Mouse (Mus musculus) heart, embryonic 11.5 days (tissue): ENCODE measurements around the gene Ttc17. TPM values are rescaled to one million over a fixed set of nuclear protein-coding genes. Genes with fewer than 3 reads are reported as not detected.

Source experiments
- ATAC-seq: fragments of 200-750 bp; cut with Nextera tagmentation; replicated peaks from 2 replicates; pipeline ENCODE4 v1.8.0; 2017; ENCODE audit warnings: moderate library complexity; ENCODE audit not compliant: insufficient number of reproducible peaks, low FRiP score, low TSS enrichment
- H3K27ac ChIP-seq: fragments of 300-500 bp; sonication (generic); 2 replicates; pipeline ENCODE4 v1.5.1; 2014; ENCODE audit warnings: mild to moderate bottlenecking, low read depth, low read length
- H3K27me3 ChIP-seq: fragments of 300-500 bp; sonication (generic); 2 replicates; pipeline ENCODE4 v1.6.1; 2014; ENCODE audit warnings: mild to moderate bottlenecking, low read length, mixed read lengths; ENCODE audit not compliant: control insufficient read depth, insufficient read depth
- H3K36me3 ChIP-seq: fragments of 300-500 bp; sonication (generic); 2 replicates; pipeline ENCODE4 v1.6.1; 2014; ENCODE audit warnings: mild to moderate bottlenecking, low read length, moderate library complexity, mixed read lengths; ENCODE audit not compliant: control insufficient read depth, insufficient read depth
- H3K4me1 ChIP-seq: fragments of 300-500 bp; sonication (generic); 2 replicates; pipeline ENCODE4 v1.6.1; 2014; ENCODE audit warnings: low read length; ENCODE audit not compliant: control insufficient read depth, insufficient read depth
- H3K4me2 ChIP-seq: fragments of 300-500 bp; sonication (generic); 2 replicates; pipeline ENCODE4 v1.6.1; 2014; ENCODE audit warnings: mild to moderate bottlenecking, moderate library complexity
- H3K4me3 ChIP-seq: fragments of 300-500 bp; sonication (generic); 2 replicates; pipeline ENCODE4 v1.5.1; 2014; ENCODE audit warnings: low read depth, low read length
- H3K9ac ChIP-seq: fragments of 300-500 bp; sonication (generic); 2 replicates; pipeline ENCODE4 v1.6.1; 2014; ENCODE audit warnings: mild to moderate bottlenecking, low read depth, low read length, moderate library complexity
- H3K9me3 ChIP-seq: fragments of 300-500 bp; sonication (generic); replicated peaks from 2 replicates; pipeline ENCODE4 v1.6.1; 2016; ENCODE audit warnings: low read length; ENCODE audit not compliant: control insufficient read depth
- WGBS: fragments of 180-500 bp; shearing (Covaris S2); extraction: QIAGEN DNeasy Blood & Tissue Kit; methylation state at CpG from one replicate; pipeline ENCODE4 v1.1.7; 2014; ENCODE audit not compliant: insufficient replicate concordance; 5-methylcytosine and 5-hydroxymethylcytosine counted together
- polyA plus RNA-seq: library from polyadenylated mRNA; unstranded; fragments of >200 nt; fragmentation: Nextera tagmentation; extraction: Ambion mirVana; gene quantifications from 2 replicates; pipeline ENCODE4 v1.2.1, GENCODE M21; 2014

Ttc17 gene
- polyA plus RNA-seq, 1 experiment from 2014 or later: 12.4 TPM

GRCm38 (mm10) chr2:94360398-94360973 is 46.0 kb downstream of the Ttc17 start:
- Histone ChIP-seq H3K27me3 (no peaks in the 10 kb centered on the region), H3K4me2 (no peak overlapping the region), H3K27ac (no peak overlapping the region), H3K9ac (no peak overlapping the region), H3K4me1 (no peaks in the 10 kb centered on the region), H3K4me3 (no peak overlapping the region), H3K36me3 (peaks cover 31% of the 10 kb centered on the region), H3K9me3 (peaks cover 4% of the 10 kb centered on the region; the same call in 1 of the 2 replicates)
- ATAC-seq: no peak
- 60% methylated on average over 4 of the region's 4 CpGs for whole genome bisulfite sequencing

- Histone ChIP-seq H3K27ac (peak overlapping the region; percentile 35; the same call in 1 of the 2 replicates), H3K27me3 (no peaks in the 10 kb centered on the region), H3K4me2 (peak overlapping the region; percentile 16; the same call in 1 of the 2 replicates), H3K36me3 (no peaks in the 10 kb centered on the region), H3K9me3 (no peaks in the 10 kb centered on the region), H3K9ac (no peak overlapping the region), H3K4me1 (peaks cover 19% of the 10 kb centered on the region), H3K4me3 (no peak overlapping the region)
- no peak for ATAC-seq
- 33% methylated on average over 6 of the region's 6 CpGs for WGBS
Measured at GRCm38 (mm10) chr2:94348165-94348591, 58.3 kb downstream of the Ttc17 start.

GRCm38 (mm10) chr2:94346746-94347145 is 59.7 kb downstream of the Ttc17 start:
- Histone ChIP-seq H3K27me3 (no peaks in the 10 kb centered on the region), H3K4me2 (no peak overlapping the region), H3K4me3 (no peak overlapping the region), H3K36me3 (no peaks in the 10 kb centered on the region), H3K27ac (peak overlapping the region; percentile 62), H3K4me1 (peaks cover 19% of the 10 kb centered on the region), H3K9me3 (no peaks in the 10 kb centered on the region), H3K9ac (no peak overlapping the region)
- WGBS: 64% methylated on average over 5 of the region's 5 CpGs
- no peak; the same call in 1 of the 2 replicates for ATAC-seq

- no peak overlapping the region for H3K27ac ChIP-seq
- H3K9ac ChIP-seq: no peak overlapping the region
- WGBS: 83% methylated on average over 4 of the region's 4 CpGs
- H3K4me1 ChIP-seq: peaks cover 19% of the 10 kb centered on the region
- no peaks in the 10 kb centered on the region for H3K9me3 ChIP-seq
- H3K27me3 ChIP-seq: no peaks in the 10 kb centered on the region
- no peak overlapping the region for H3K4me2 ChIP-seq
- no peak overlapping the region for H3K4me3 ChIP-seq
- H3K36me3 ChIP-seq: peaks cover 6% of the 10 kb centered on the region; the same call in 1 of the 2 replicates
- ATAC-seq: no peak
Measured at GRCm38 (mm10) chr2:94344624-94345023, 61.9 kb downstream of the Ttc17 start.

- no peak for ATAC-seq
- peaks cover 6% of the 10 kb centered on the region; the same call in 1 of the 2 replicates for H3K36me3 ChIP-seq
- no peak overlapping the region for H3K9ac ChIP-seq
- no peak overlapping the region for H3K4me2 ChIP-seq
- H3K4me1 ChIP-seq: peaks cover 19% of the 10 kb centered on the region
- H3K4me3 ChIP-seq: no peak overlapping the region
- WGBS: 87% methylated on average over 12 of the region's 12 CpGs
- H3K27ac ChIP-seq: no peak overlapping the region
- no peaks in the 10 kb centered on the region for H3K27me3 ChIP-seq
- no peaks in the 10 kb centered on the region for H3K9me3 ChIP-seq
Measured at GRCm38 (mm10) chr2:94343290-94344285, 62.9 kb downstream of the Ttc17 start.

- Histone ChIP-seq H3K4me2 (no peak overlapping the region), H3K9me3 (no peaks in the 10 kb centered on the region), H3K27ac (no peak overlapping the region), H3K4me3 (no peak overlapping the region), H3K27me3 (no peaks in the 10 kb centered on the region), H3K4me1 (peaks cover 4% of the 10 kb centered on the region; the same call in 1 of the 2 replicates), H3K9ac (no peak overlapping the region), H3K36me3 (peaks cover 6% of the 10 kb centered on the region)
- WGBS: 85% methylated on average over 1 of the region's 1 CpGs
- ATAC-seq: no peak
Measured at GRCm38 (mm10) chr2:94340769-94341168, 65.7 kb downstream of the Ttc17 start.

- no peak for ATAC-seq
- Histone ChIP-seq H3K27me3 (no peaks in the 10 kb centered on the region), H3K9me3 (no peaks in the 10 kb centered on the region), H3K9ac (no peak overlapping the region), H3K27ac (no peak overlapping the region), H3K4me3 (no peak overlapping the region), H3K36me3 (peaks cover 6% of the 10 kb centered on the region), H3K4me2 (no peak overlapping the region), H3K4me1 (no peaks in the 10 kb centered on the region)
- WGBS: 84% methylated on average over 5 of the region's 5 CpGs
Measured at GRCm38 (mm10) chr2:94339495-94339894, 67.0 kb downstream of the Ttc17 start.

- 0 out of 2 replicates have a peak, but pooled peaks cover 3% of the 10 kb centered on the region for H3K4me1 ChIP-seq
- no peak; the same call in 1 of the 2 replicates for ATAC-seq
- no peak overlapping the region for H3K4me3 ChIP-seq
- H3K36me3 ChIP-seq: peaks cover 13% of the 10 kb centered on the region
- H3K4me2 ChIP-seq: no peak overlapping the region
- WGBS: 93% methylated on average over 9 of the region's 9 CpGs
- H3K27ac ChIP-seq: no peak overlapping the region
- H3K9ac ChIP-seq: no peak overlapping the region
- no peaks in the 10 kb centered on the region for H3K27me3 ChIP-seq
- H3K9me3 ChIP-seq: no peaks in the 10 kb centered on the region
Measured at GRCm38 (mm10) chr2:94336336-94336735, 70.2 kb downstream of the Ttc17 start.
